Mouse (Mus musculus) megakaryocyte, embryonic 14.5 days (primary cell): Measurements from ENCODE around the gene Ankzf1.

ENCODE experiments used
- FLI1 ChIP-seq: IDR thresholded peaks from 2 replicates; pipeline ENCODE4 v1.6.1; 2012; ENCODE audit warnings: low read length, inconsistent platforms, mixed read lengths
- GATA1 ChIP-seq: IDR thresholded peaks from 3 replicates; pipeline ENCODE4 v1.6.1; 2012; ENCODE audit warnings: mixed read lengths, low read length, inconsistent platforms, borderline replicate concordance

DNA sequence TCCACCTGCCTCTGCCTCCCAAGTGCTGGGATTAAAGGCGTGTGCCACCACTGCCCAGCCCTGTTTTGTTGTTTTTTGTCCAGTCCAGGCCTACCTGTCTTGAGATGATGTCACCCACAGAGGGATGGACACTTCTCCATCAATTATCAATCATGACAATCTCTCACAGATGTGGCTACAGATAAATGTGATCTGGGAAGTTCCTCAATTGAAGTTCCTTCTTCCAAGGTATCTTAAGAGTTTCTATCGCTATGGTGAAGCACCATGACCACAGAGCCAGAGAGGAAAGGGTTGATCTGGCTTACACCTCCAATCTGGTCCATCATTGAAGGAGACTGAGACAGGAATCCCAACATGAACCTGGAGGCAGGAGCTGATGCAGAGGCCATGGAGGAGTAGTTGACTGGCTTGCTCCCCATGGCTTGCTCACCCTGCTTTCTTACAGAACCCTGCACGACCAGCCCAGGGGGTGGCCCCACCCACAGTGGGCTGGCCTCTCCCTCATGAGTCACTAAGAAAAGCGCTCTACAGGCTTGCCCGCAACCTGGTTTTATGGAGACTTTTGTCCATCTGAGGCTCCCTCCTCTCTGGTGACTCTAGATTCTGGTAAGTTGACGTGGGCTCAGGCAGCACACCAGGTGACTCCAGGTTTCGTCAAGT, 38.5 kb downstream of the Ankzf1 start:
- TF ChIP-seq GATA1 (no peak), FLI1 (no peak)
